Mouse (Mus musculus) lung, adult 2 months (tissue): ENCODE data around the gene Hdhd5.

ENCODE experiments used
- CTCF ChIP-seq: fragments of 200-500 bp; IDR thresholded peaks from 2 replicates; pipeline ENCODE4 v1.5.1; 2011; ENCODE audit warnings: mild to moderate bottlenecking, low read length, control low read depth; ENCODE audit not compliant: insufficient read depth
- POLR2A ChIP-seq: fragments of 200-500 bp; IDR thresholded peaks from 2 replicates; pipeline ENCODE4 v1.6.1; 2011; ENCODE audit warnings: low read depth, mild to moderate bottlenecking, control low read depth, low read length, borderline replicate concordance; ENCODE audit errors: extremely low read depth

DNA sequence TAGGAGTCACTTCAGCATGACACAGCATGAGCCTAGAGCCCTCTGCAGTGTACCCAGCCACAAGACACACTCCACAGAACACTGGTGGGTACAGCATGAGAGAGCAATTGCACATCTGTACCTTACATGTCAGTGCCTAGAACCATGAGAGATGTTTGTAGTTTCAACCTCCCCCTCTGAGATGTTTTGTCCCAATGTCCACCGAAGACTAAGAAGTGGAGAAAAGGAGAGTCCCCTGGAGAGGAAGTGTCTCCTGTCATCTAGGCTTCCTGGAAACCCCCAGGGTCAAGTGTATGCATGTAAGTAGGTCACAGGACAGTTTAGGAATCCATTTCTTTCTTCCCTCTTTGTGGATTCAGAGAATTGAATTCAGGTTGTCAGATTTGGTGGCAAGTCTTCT lies 41.3 kb upstream of the Hdhd5 start:
- TF ChIP-seq CTCF (no peak), POLR2A (no peak)
